Mouse (Mus musculus) kidney, embryonic 14.5 days (tissue): ENCODE data around the gene Mvb12a. TPM values are rescaled to one million over a fixed set of nuclear protein-coding genes. Genes with fewer than 3 reads are reported as not detected.

Experiments
- ATAC-seq: fragments of 200-750 bp; cut with Nextera tagmentation; 2 replicates; pipeline ENCODE4 v1.8.0; 2017; ENCODE audit warnings: moderate number of reproducible peaks, mild to moderate bottlenecking, moderate TSS enrichment, moderate library complexity; ENCODE audit not compliant: low FRiP score, low TSS enrichment
- H3K27ac ChIP-seq: fragments of 300-500 bp; sonication (generic); 2 replicates; pipeline ENCODE4 v1.5.1; 2014; ENCODE audit warnings: low read depth, mild to moderate bottlenecking, low read length, moderate library complexity, mixed read lengths
- H3K27me3 ChIP-seq: fragments of 300-500 bp; sonication (generic); 2 replicates; pipeline ENCODE4 v1.6.1; 2014; ENCODE audit warnings: mild to moderate bottlenecking, low read length; ENCODE audit not compliant: control insufficient read depth, insufficient read depth
- H3K36me3 ChIP-seq: fragments of 300-500 bp; sonication (generic); 2 replicates; pipeline ENCODE4 v1.6.1; 2014; ENCODE audit warnings: low read length, mixed read lengths; ENCODE audit not compliant: control insufficient read depth, insufficient read depth
- H3K4me1 ChIP-seq: fragments of 300-500 bp; sonication (generic); 2 replicates; pipeline ENCODE4 v1.6.1; 2014; ENCODE audit warnings: low read length, mixed read lengths; ENCODE audit not compliant: control insufficient read depth, insufficient read depth
- H3K4me2 ChIP-seq: fragments of 300-500 bp; sonication (generic); replicated peaks from 2 replicates; pipeline ENCODE4 v1.6.1; 2014; ENCODE audit warnings: low read depth, mild to moderate bottlenecking, low read length
- H3K4me3 ChIP-seq: fragments of 300-500 bp; sonication (generic); 2 replicates; pipeline ENCODE4 v1.5.1; 2014; ENCODE audit warnings: mild to moderate bottlenecking, low read length
- H3K9ac ChIP-seq: fragments of 300-500 bp; sonication (generic); 2 replicates; pipeline ENCODE4 v1.6.1; 2014; ENCODE audit warnings: low read depth, mild to moderate bottlenecking, low read length, moderate library complexity
- H3K9me3 ChIP-seq: fragments of 300-500 bp; sonication (generic); 2 replicates; pipeline ENCODE4 v1.6.1; 2016; ENCODE audit warnings: low read length; ENCODE audit not compliant: control insufficient read depth
- WGBS: fragments of 180-500 bp; shearing (Covaris S2); extraction: QIAGEN DNeasy Blood & Tissue Kit; methylation state at CpG from one replicate; pipeline ENCODE4 v1.1.7; 2014; 5-methylcytosine and 5-hydroxymethylcytosine counted together
- polyA plus RNA-seq: library from polyadenylated mRNA; unstranded; fragments of >200 nt; fragmentation: Nextera tagmentation; extraction: Ambion mirVana; gene quantifications from 2 replicates; pipeline ENCODE4 v1.2.1, GENCODE M21; 2014

Mvb12a gene
- polyA plus RNA-seq, 1 experiment from 2014 or later = 98.7 TPM

DNA sequence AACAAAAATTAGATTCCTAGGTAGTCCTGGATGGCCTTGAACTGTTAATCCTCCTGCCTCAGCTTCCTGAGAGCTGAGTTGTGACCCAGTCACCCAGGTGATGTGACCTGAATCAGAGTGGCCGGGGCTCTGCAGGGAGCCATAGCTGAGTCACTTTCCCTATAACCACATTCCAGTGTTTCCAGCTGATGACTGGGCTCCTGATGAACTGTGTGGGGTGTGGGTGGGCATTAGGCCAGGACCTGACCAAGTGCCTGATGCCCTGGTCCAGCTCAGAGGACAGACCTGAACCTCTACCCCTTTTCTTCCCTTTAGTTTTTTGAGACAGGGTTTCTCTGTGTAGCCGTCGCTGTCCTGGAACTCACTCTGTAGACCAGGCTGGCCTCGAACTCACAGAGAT is 37.4 kb upstream of the Mvb12a start:
- WGBS = 87% methylated on average over 4 of the region's 4 CpGs
- H3K36me3 ChIP-seq = no peaks in the 10 kb centered on the region
- no peak overlapping the region for H3K4me2 ChIP-seq
- H3K9ac ChIP-seq = no peak overlapping the region
- peaks cover 11% of the 10 kb centered on the region; the same call in 1 of the 2 replicates for H3K4me1 ChIP-seq
- no peak overlapping the region for H3K4me3 ChIP-seq
- no peak for ATAC-seq
- H3K27me3 ChIP-seq = peaks cover 29% of the 10 kb centered on the region
- no peaks in the 10 kb centered on the region for H3K9me3 ChIP-seq
- no peak overlapping the region for H3K27ac ChIP-seq

GRCm38 (mm10) chr8:71505979-71506378 is 36.7 kb upstream of the Mvb12a start:
- Histone ChIP-seq H3K9ac (no peak overlapping the region), H3K4me1 (peaks cover 11% of the 10 kb centered on the region; the same call in 1 of the 2 replicates), H3K27me3 (peaks cover 29% of the 10 kb centered on the region), H3K27ac (no peak overlapping the region), H3K4me2 (no peak overlapping the region), H3K36me3 (no peaks in the 10 kb centered on the region), H3K4me3 (no peak overlapping the region), H3K9me3 (no peaks in the 10 kb centered on the region)
- no peak for ATAC-seq
- WGBS = 90% methylated on average over 4 of the region's 4 CpGs

DNA sequence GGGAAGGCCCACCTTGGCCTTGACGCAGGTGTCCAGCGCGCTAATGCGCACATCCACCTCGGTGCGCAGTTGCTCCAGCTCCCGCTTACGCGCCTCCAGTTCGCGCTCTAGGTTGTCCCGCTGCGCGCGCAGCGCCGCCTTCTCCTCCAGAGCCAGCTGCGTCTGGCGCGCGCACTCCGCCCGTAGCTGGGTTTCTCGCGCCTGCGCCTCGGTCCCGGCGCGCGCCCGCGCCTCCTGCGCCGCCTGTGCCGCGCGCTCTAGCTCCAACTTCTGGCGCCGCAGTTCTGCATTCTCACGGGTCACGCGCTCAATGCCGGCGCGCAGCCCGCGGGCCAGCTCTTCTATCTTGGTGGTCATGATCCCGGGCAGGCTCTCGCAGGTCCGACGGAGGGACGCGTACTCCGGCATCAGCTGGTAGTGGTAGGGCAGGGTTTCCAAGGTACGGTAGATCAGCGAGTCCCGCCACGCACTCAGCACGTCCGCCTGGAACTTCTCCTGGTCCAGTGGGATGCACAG is 35.1 kb upstream of the Mvb12a start:
- Histone ChIP-seq H3K4me3 (peak overlapping the region; percentile 47), H3K27me3 (peaks cover 29% of the 10 kb centered on the region), H3K36me3 (no peaks in the 10 kb centered on the region), H3K9ac (peak overlapping the region; percentile 47), H3K4me2 (peak overlapping the region; percentile 80), H3K9me3 (no peaks in the 10 kb centered on the region), H3K4me1 (peaks cover 11% of the 10 kb centered on the region; the same call in 1 of the 2 replicates), H3K27ac (no peak overlapping the region)
- ATAC-seq = peak; percentile 71
- under 1% methylated on average over 61 of the region's 61 CpGs for WGBS

DNA sequence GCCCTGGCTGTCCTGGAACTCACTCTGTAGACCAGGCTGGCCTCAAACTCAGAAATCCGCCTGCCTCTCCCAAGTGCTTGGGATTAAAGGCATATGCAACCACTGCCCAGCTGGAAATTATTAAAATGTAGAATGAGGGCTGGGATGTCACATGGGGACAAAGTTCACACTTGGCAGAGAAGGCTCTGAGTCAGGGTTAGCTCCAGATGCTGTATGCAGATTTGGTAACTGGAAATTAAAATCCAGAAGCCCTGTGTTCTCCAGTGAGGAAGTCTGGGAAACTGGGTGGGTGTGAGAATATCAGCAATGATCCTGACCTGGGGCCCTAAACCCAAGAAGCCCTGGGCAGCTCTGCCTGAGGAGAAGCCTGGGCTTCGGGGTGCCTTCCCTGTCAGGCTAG is 33.4 kb upstream of the Mvb12a start:
- no peak overlapping the region for H3K27ac ChIP-seq
- 78% methylated on average over 2 of the region's 2 CpGs for WGBS
- H3K9me3 ChIP-seq = no peaks in the 10 kb centered on the region
- H3K27me3 ChIP-seq = peaks cover 29% of the 10 kb centered on the region
- peak overlapping the region; percentile 26; the same call in 1 of the 2 replicates for H3K4me2 ChIP-seq
- no peaks in the 10 kb centered on the region for H3K36me3 ChIP-seq
- peaks cover 11% of the 10 kb centered on the region; the same call in 1 of the 2 replicates for H3K4me1 ChIP-seq
- ATAC-seq = no peak
- H3K4me3 ChIP-seq = peak overlapping the region; percentile 27; the same call in 1 of the 2 replicates
- H3K9ac ChIP-seq = 0 out of 2 replicates have a peak overlapping the region, but pooled peaks have one; percentile 8

DNA sequence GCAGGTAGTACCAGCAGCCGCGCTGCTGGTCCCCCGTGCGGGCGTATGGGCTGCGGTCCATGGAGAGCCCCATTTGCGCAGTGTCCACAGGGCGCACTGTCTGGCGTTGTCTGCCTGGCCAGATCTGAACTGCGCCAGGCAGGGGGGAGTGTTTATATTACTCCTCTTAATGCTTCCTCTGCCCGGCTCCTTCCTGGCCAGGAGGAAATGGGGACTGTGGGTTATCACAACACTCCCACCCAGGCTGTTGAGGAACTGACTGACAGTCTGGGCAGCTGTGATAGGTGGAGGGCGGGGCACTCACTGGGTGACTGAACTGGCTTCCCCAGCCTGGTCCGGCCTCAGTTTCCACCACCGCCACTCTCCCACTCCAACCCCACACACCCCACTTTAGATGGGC is 31.1 kb upstream of the Mvb12a start, which contains the start of gene Plvap:
Plvap (minus strand) TSS at position 109 of the 400 bp plus-strand sequence.
- peaks cover 11% of the 10 kb centered on the region; the same call in 1 of the 2 replicates for H3K4me1 ChIP-seq
- no peaks in the 10 kb centered on the region for H3K9me3 ChIP-seq
- H3K36me3 ChIP-seq = no peaks in the 10 kb centered on the region
- ATAC-seq = peak; percentile 49
- H3K27me3 ChIP-seq = peaks cover 21% of the 10 kb centered on the region
- peak within 1 kb of the TSS; percentile 26; the same call in 1 of the 2 replicates for H3K4me2 ChIP-seq
- H3K9ac ChIP-seq = peak within 1 kb of the TSS; percentile 37; the same call in 1 of the 2 replicates
- WGBS = 25% methylated on average over 14 of the region's 14 CpGs
- peak within 1 kb of the TSS; percentile 27 for H3K4me3 ChIP-seq
- H3K27ac ChIP-seq = 0 out of 2 replicates have a peak within 1 kb of the TSS, but pooled peaks have one; percentile 48

GRCm38 (mm10) chr8:71513018-71513754 is 29.5 kb upstream of the Mvb12a start:
- no peak overlapping the region for H3K4me3 ChIP-seq
- no peaks in the 10 kb centered on the region for H3K9me3 ChIP-seq
- WGBS = 69% methylated on average over 15 of the region's 15 CpGs
- H3K27ac ChIP-seq = no peak overlapping the region
- ATAC-seq = no peak
- H3K9ac ChIP-seq = no peak overlapping the region
- H3K4me1 ChIP-seq = peaks cover 2% of the 10 kb centered on the region; the same call in 1 of the 2 replicates
- no peak overlapping the region for H3K4me2 ChIP-seq
- H3K36me3 ChIP-seq = no peaks in the 10 kb centered on the region
- peaks cover 8% of the 10 kb centered on the region for H3K27me3 ChIP-seq

DNA sequence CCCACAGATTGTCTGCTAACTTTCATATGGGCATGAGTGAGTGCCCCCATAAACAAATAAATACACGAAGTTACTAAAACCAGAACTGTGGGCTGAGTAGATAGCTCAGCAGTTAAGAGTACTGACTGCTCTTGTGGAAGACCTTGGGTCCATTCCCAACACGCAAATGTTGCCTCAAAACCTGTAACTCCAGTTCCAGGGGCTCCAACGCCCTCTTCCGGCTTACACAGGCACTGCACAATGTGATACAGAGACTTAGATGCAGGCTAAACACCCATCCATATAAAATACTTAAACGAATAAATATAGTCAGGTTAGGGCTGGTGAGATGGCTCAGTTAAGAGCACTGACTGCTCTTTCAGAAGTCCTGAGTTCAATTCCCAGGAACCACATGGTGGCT is 27.7 kb upstream of the Mvb12a start:
- WGBS = 79% methylated on average over 5 of the region's 5 CpGs
- H3K9me3 ChIP-seq = no peaks in the 10 kb centered on the region
- H3K4me1 ChIP-seq = no peaks in the 10 kb centered on the region
- ATAC-seq = no peak
- H3K9ac ChIP-seq = no peak overlapping the region
- H3K27ac ChIP-seq = no peak overlapping the region
- H3K36me3 ChIP-seq = no peaks in the 10 kb centered on the region
- no peaks in the 10 kb centered on the region for H3K27me3 ChIP-seq
- H3K4me3 ChIP-seq = no peak overlapping the region
- H3K4me2 ChIP-seq = no peak overlapping the region

DNA sequence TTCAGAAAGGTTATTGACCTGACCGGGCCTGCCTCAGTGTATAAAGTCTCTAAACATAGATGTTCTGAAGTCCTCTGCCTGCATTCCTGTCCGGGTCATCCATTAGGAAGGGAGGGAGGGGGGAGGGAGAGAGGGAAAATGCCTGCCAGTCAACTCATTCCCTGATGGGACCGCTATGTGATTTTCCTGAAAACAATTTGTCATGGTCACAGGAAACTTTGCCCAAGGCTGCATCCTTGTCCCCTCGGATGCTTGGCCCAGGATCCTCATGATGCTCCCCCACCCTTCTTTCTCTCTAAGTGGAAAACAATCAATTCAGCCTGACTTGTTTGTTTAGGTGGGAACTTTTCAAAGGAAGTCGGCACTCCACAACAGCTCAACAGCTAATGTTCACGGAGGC is 25.9 kb upstream of the Mvb12a start:
- Histone ChIP-seq H3K9ac (no peak overlapping the region), H3K4me2 (no peak overlapping the region), H3K27ac (peak overlapping the region; percentile 20; the same call in 1 of the 2 replicates), H3K4me1 (no peaks in the 10 kb centered on the region), H3K9me3 (no peaks in the 10 kb centered on the region), H3K4me3 (no peak overlapping the region), H3K27me3 (no peaks in the 10 kb centered on the region), H3K36me3 (no peaks in the 10 kb centered on the region)
- WGBS = 14% methylated on average over 6 of the region's 6 CpGs
- ATAC-seq = no peak
